Mouse (Mus musculus): ENCODE measurements around the gene AI464131.

- no peak for TF ChIP-seq CTCF (IDR thresholded peaks at IDR 0.05; ENCODE audit: low read depth)
- TF ChIP-seq EP300 (optimal IDR thresholded peaks at IDR 0.05) = no peak
Observed at GRCm38 (mm10) chr4:41498921-41499391, 3.9 kb downstream of the AI464131 start.

All from stomach, postnatal 0 days (tissue).